9 mouse cellular contexts compared by ENCODE assay signal in the genomic region with DNA sequence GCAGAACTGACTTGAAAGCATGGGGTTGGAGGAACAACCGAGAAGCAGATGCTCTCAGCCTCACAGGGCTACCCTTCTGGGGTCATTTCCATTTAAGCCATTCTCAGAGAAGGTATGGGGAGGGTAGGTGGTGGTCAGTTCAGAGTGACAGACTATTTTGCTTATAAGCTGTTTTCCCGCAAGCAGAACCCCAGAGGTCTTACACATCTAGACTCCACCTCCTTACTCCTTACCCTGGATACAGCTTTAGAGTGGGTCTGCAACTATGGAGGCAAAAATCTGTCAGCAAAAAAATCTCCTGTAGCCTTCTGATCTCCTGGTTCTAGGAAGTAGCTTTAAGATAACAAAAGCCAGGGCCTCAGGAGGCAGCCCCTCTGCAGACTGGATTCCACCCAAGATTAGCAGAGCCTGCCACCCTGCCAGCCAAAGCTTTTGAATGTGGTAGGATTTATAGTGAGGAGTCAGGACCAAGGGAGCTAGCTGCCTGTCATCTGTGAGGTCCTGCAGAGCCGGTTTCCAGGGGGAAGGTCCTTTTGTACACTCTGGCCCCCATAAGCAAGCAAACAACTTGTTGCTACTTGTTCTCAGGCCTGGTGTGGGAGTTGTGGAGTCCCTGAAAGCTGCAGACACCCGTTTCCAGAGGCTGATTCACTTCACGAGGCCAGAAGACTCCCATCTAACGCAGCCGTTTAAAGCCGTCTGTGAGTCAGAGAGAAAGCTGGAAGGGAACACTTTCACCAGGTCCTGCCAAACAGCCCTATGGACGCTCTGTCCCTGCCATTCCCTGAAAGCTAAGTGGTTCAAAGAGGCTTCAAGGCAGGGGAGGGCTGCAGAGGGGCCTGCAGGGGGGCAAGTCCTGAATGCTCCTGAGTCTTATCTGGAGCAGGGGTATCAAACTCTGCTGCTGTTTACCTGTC. TPM values are rescaled to one million over a fixed set of nuclear protein-coding genes. Genes with fewer than 3 reads are reported as not detected.
A peak's percentile ranks its signal among the peaks of the same experiment; 100 is the strongest.
DNase-seq lines count a peak whose midpoint lies in the region; ATAC-seq lines count a peak whose summit lies in the region.
"Had no signal": no experiment of that assay in that cellular context is flagged by ENCODE, and none has a peak within 500 bp of the region (broad histone marks: within the 10 kb centered on the region; RNA-seq: fewer than 3 reads in every experiment).

No protein-coding gene starts in this region.

- no peak for DNase-seq in forebrain, embryonic 10.5 days (ENCODE audit: extremely low spot score, low spot score)
- no peak for DNase-seq in forebrain, embryonic 11.5 days (ENCODE audit: low spot score)
- peak; percentile 49 for DNase-seq in embryo, embryonic 9.5 days (ENCODE audit: extremely low spot score)
- peak; percentile 60 for DNase-seq in lung, postnatal 10 days
- no peak for DNase-seq in spleen, adult 18-20 months
- DNase-seq in kidney, adult 11 months = no peak

- H3K36me3 ChIP-seq in forebrain, embryonic 10.5 days (replicated peaks) = no peaks in the 10 kb centered on the region
- H3K36me3 ChIP-seq in forebrain, embryonic 11.5 days (ENCODE audit: control insufficient read depth, insufficient read depth, low read length) = no peaks in the 10 kb centered on the region
- H3K36me3 ChIP-seq in heart, embryonic 15.5 days = no peaks in the 10 kb centered on the region
- no peaks in the 10 kb centered on the region for H3K36me3 ChIP-seq in stomach, embryonic 16.5 days (ENCODE audit: control insufficient read depth, insufficient read depth, low read length)

- no peak overlapping the region for H3K4me3 ChIP-seq in forebrain, embryonic 10.5 days
- no peak overlapping the region for H3K4me3 ChIP-seq in forebrain, embryonic 11.5 days (ENCODE audit: low read depth, low read length)
- H3K4me3 ChIP-seq in heart, embryonic 15.5 days = no peak overlapping the region
- H3K4me3 ChIP-seq in stomach, embryonic 16.5 days (replicated peaks; ENCODE audit: low read length) = no peak overlapping the region

- H3K4me1 ChIP-seq in forebrain, embryonic 10.5 days = peaks cover 26% of the 10 kb centered on the region
- 0 out of 2 replicates have a peak, but pooled peaks cover 2% of the 10 kb centered on the region for H3K4me1 ChIP-seq in forebrain, embryonic 11.5 days (replicated peaks; ENCODE audit: control insufficient read depth, insufficient read depth, low read length)
- peaks cover 51% of the 10 kb centered on the region for H3K4me1 ChIP-seq in heart, embryonic 15.5 days (replicated peaks)
- H3K4me1 ChIP-seq in stomach, embryonic 16.5 days (ENCODE audit: control insufficient read depth, insufficient read depth, low read length) = peaks cover 16% of the 10 kb centered on the region; the same call in 1 of the 2 replicates

- WGBS in forebrain, embryonic 10.5 days = 18% methylated on average over 9 of the region's 9 CpGs
- 18% methylated on average over 9 of the region's 9 CpGs for WGBS in forebrain, embryonic 11.5 days
- WGBS in heart, embryonic 15.5 days = 17% methylated on average over 9 of the region's 9 CpGs
- 22% methylated on average over 9 of the region's 9 CpGs for WGBS in stomach, embryonic 16.5 days

- peak overlapping the region; percentile 77 for H3K27ac ChIP-seq in forebrain, embryonic 10.5 days
- no peak overlapping the region for H3K27ac ChIP-seq in forebrain, embryonic 11.5 days (ENCODE audit: low read depth, low read length)
- peak overlapping the region; percentile 89 for H3K27ac ChIP-seq in heart, embryonic 15.5 days
- H3K27ac ChIP-seq in stomach, embryonic 16.5 days (ENCODE audit: low read length) = peak overlapping the region; percentile 87
- H3K27ac ChIP-seq: macrophage had no signal

- no peaks in the 10 kb centered on the region for H3K27me3 ChIP-seq in forebrain, embryonic 10.5 days (ENCODE audit: poor library complexity, severe bottlenecking)
- no peaks in the 10 kb centered on the region for H3K27me3 ChIP-seq in forebrain, embryonic 11.5 days (ENCODE audit: control insufficient read depth, insufficient read depth, low read length)
- H3K27me3 ChIP-seq in heart, embryonic 15.5 days = no peaks in the 10 kb centered on the region
- H3K27me3 ChIP-seq in stomach, embryonic 16.5 days (ENCODE audit: control insufficient read depth, insufficient read depth, low read length) = no peaks in the 10 kb centered on the region

- no peak overlapping the region for H3K9ac ChIP-seq in forebrain, embryonic 11.5 days (ENCODE audit: low read length)
- peak overlapping the region; percentile 7; the same call in 1 of the 2 replicates for H3K9ac ChIP-seq in heart, embryonic 15.5 days
- peak overlapping the region; percentile 37 for H3K9ac ChIP-seq in stomach, embryonic 16.5 days (ENCODE audit: low read length)

- no peak overlapping the region for H3K4me2 ChIP-seq in forebrain, embryonic 11.5 days (ENCODE audit: low read depth, low read length, severe bottlenecking)
- H3K4me2 ChIP-seq in heart, embryonic 15.5 days = no peak overlapping the region
- H3K4me2 ChIP-seq in stomach, embryonic 16.5 days (ENCODE audit: low read depth, low read length) = no peak overlapping the region

- no peak for ATAC-seq in forebrain, embryonic 11.5 days (replicated peaks; ENCODE audit: low FRiP score)
- peak; percentile 37; the same call in 1 of the 2 replicates for ATAC-seq in heart, embryonic 15.5 days (replicated peaks; ENCODE audit: insufficient number of reproducible peaks, insufficient read depth, low FRiP score, low read depth)
- peak; percentile 74 for ATAC-seq in stomach, embryonic 16.5 days (ENCODE audit: insufficient read depth, low FRiP score)

- H3K9me3 ChIP-seq in forebrain, embryonic 10.5 days = no peaks in the 10 kb centered on the region
- no peaks in the 10 kb centered on the region for H3K9me3 ChIP-seq in forebrain, embryonic 11.5 days (ENCODE audit: control insufficient read depth, low read length)
- H3K9me3 ChIP-seq in heart, embryonic 15.5 days (replicated peaks) = no peaks in the 10 kb centered on the region
- H3K9me3 ChIP-seq in stomach, embryonic 16.5 days (replicated peaks; ENCODE audit: control insufficient read depth, low read length) = no peaks in the 10 kb centered on the region

RNA-seq across cellular contexts. Expression of a gene that starts 52.1 kb away (rescaled TPM):
- polyA plus RNA-seq in forebrain, embryonic 10.5 days (2016; fragmentation: Nextera tagmentation; extraction: Ambion mirVana) = 1.4 and 1.8 TPM in 2 replicates
- 0.48 and 0.55 TPM in 2 replicates for polyA plus RNA-seq in forebrain, embryonic 11.5 days (2014; fragmentation: Nextera tagmentation; extraction: Ambion mirVana)
- polyA plus RNA-seq in heart, embryonic 15.5 days (2015; fragmentation: Nextera tagmentation; extraction: Ambion mirVana) = 7.8 and 12.7 TPM in 2 replicates
- 15.6 and 20.9 TPM in 2 replicates for polyA plus RNA-seq in stomach, embryonic 16.5 days (2015; fragmentation: Nextera tagmentation; extraction: Ambion mirVana)
- polyA plus RNA-seq: macrophage had no signal

Comparison
In these comparisons a context has a peak if more than half of its experiments do, and no peak if none do; other contexts are left out.
1. DNase-seq: peak in embryo, embryonic 9.5 days (single experiment) and lung, postnatal 10 days (single experiment); none in forebrain, embryonic 10.5 days (single experiment), forebrain, embryonic 11.5 days (single experiment), spleen, adult 18-20 months (0 of 2) and kidney, adult 11 months (single experiment).